Mouse (Mus musculus) lung, postnatal 0 days (tissue): ENCODE data around the gene Usp45. TPM values are rescaled to one million over a fixed set of nuclear protein-coding genes. Genes with fewer than 3 reads are reported as not detected.
A peak's percentile ranks its signal among the peaks of the same experiment; 100 is the strongest.

ENCODE experiments used
- ATAC-seq: fragments of 200-750 bp; cut with Nextera tagmentation; 2 replicates; pipeline ENCODE4 v1.8.0; 2017; ENCODE audit warnings: moderate library complexity
- DNase-seq: peaks from one replicate; pipeline ENCODE4 v3.0.0-alpha.2; 2016; ENCODE audit warnings: low spot score
- H3K27ac ChIP-seq: fragments of 300-500 bp; sonication (generic); 2 replicates; pipeline ENCODE4 v1.5.1; 2014; ENCODE audit warnings: antibody characterized with exemption, mild to moderate bottlenecking, low read length, mixed read lengths
- H3K27me3 ChIP-seq: fragments of 300-500 bp; sonication (generic); replicated peaks from 2 replicates; pipeline ENCODE4 v1.6.1; 2014; ENCODE audit warnings: low read length, mixed read lengths; ENCODE audit not compliant: insufficient read depth
- H3K36me3 ChIP-seq: fragments of 300-500 bp; sonication (generic); 2 replicates; pipeline ENCODE4 v1.6.1; 2014; ENCODE audit warnings: low read length, mixed read lengths; ENCODE audit not compliant: insufficient read depth
- H3K4me1 ChIP-seq: fragments of 300-500 bp; sonication (generic); 2 replicates; pipeline ENCODE4 v1.6.1; 2014; ENCODE audit warnings: antibody characterized with exemption, low read depth, low read length, mixed read lengths; ENCODE audit not compliant: insufficient read depth
- H3K4me2 ChIP-seq: fragments of 300-500 bp; sonication (generic); replicated peaks from 2 replicates; pipeline ENCODE4 v1.6.1; 2014; ENCODE audit warnings: low read depth, mild to moderate bottlenecking, low read length, moderate library complexity, mixed read lengths
- H3K4me3 ChIP-seq: fragments of 300-500 bp; sonication (generic); 2 replicates; pipeline ENCODE4 v1.5.1; 2014; ENCODE audit warnings: low read depth, low read length
- H3K9ac ChIP-seq: fragments of 300-500 bp; sonication (generic); replicated peaks from 2 replicates; pipeline ENCODE4 v1.6.1; 2014; ENCODE audit warnings: low read depth, mild to moderate bottlenecking
- H3K9me3 ChIP-seq: fragments of 300-500 bp; sonication (generic); 2 replicates; pipeline ENCODE4 v1.6.1; 2016; ENCODE audit warnings: low read length, mixed read lengths
- CTCF ChIP-seq: IDR thresholded peaks from 2 replicates; pipeline ENCODE4 v1.5.1; 2016; ENCODE audit warnings: antibody characterized with exemption, mild to moderate bottlenecking
- EP300 ChIP-seq: IDR thresholded peaks from 2 replicates; pipeline ENCODE4 v1.6.1; 2016; ENCODE audit warnings: antibody characterized with exemption, mild to moderate bottlenecking, control low read depth
- WGBS: fragments of 180-500 bp; shearing (Covaris S2); extraction: QIAGEN DNeasy Blood & Tissue Kit; methylation state at CpG from one replicate; pipeline ENCODE4 v1.1.7; 2014; 5-methylcytosine and 5-hydroxymethylcytosine counted together
- polyA plus RNA-seq: library from polyadenylated mRNA; unstranded; fragments of >200 nt; fragmentation: Nextera tagmentation; extraction: Ambion mirVana; gene quantifications from 2 replicates; pipeline ENCODE4 v1.2.1, GENCODE M21; 2015

Usp45 gene
- polyA plus RNA-seq, 1 experiment from 2014 or later = 3.1 TPM

- H3K4me1 ChIP-seq = no peaks in the 10 kb centered on the region
- H3K9ac ChIP-seq = no peak overlapping the region
- no peaks in the 10 kb centered on the region for H3K27me3 ChIP-seq
- 81% methylated on average over 1 of the region's 1 CpGs for WGBS
- no peaks in the 10 kb centered on the region for H3K36me3 ChIP-seq
- H3K4me3 ChIP-seq = no peak overlapping the region
- TF ChIP-seq CTCF = no peak
- no peak for TF ChIP-seq EP300
- DNase-seq (no peak), ATAC-seq (no peak)
- H3K27ac ChIP-seq = no peak overlapping the region
- H3K9me3 ChIP-seq = no peaks in the 10 kb centered on the region
- no peak overlapping the region for H3K4me2 ChIP-seq
Observed at GRCm38 (mm10) chr4:21771064-21771463, 4.1 kb downstream of the Usp45 start.

GRCm38 (mm10) chr4:21772306-21772705 lies 5.3 kb downstream of the Usp45 start:
- Histone ChIP-seq H3K4me2 (no peak overlapping the region), H3K9ac (no peak overlapping the region), H3K9me3 (no peaks in the 10 kb centered on the region), H3K4me1 (no peaks in the 10 kb centered on the region), H3K27ac (no peak overlapping the region), H3K36me3 (no peaks in the 10 kb centered on the region), H3K27me3 (no peaks in the 10 kb centered on the region), H3K4me3 (no peak overlapping the region)
- DNase-seq = no peak
- 96% methylated on average over 1 of the region's 1 CpGs for WGBS
- no peak for ATAC-seq
- TF ChIP-seq CTCF (no peak), EP300 (no peak)

- H3K36me3 ChIP-seq = peaks cover under 1% of the 10 kb centered on the region; the same call in 1 of the 2 replicates
- DNase-seq (peak; percentile 95), ATAC-seq (peak; percentile 99)
- H3K4me3 ChIP-seq = peak overlapping the region; percentile 89
- H3K9ac ChIP-seq = peak overlapping the region; percentile 90
- H3K9me3 ChIP-seq = no peaks in the 10 kb centered on the region
- no peaks in the 10 kb centered on the region for H3K27me3 ChIP-seq
- TF ChIP-seq EP300 (no peak), CTCF (no peak)
- H3K27ac ChIP-seq = 0 out of 2 replicates have a peak overlapping the region, but pooled peaks have one; percentile 47
- H3K4me1 ChIP-seq = no peaks in the 10 kb centered on the region
- under 1% methylated on average over 44 of the region's 46 CpGs for WGBS
- peak overlapping the region; percentile 89 for H3K4me2 ChIP-seq
Observed at GRCm38 (mm10) chr4:21776091-21776945, 9.4 kb downstream of the Usp45 start.

- Histone ChIP-seq H3K9me3 (no peaks in the 10 kb centered on the region), H3K9ac (peak overlapping the region; percentile 90), H3K27ac (no peak overlapping the region), H3K36me3 (peaks cover 5% of the 10 kb centered on the region; the same call in 1 of the 2 replicates), H3K4me3 (peak overlapping the region; percentile 89), H3K27me3 (no peaks in the 10 kb centered on the region), H3K4me2 (peak overlapping the region; percentile 89), H3K4me1 (no peaks in the 10 kb centered on the region)
- 5% methylated on average over 9 of the region's 9 CpGs for WGBS
- DNase-seq (no peak), ATAC-seq (no peak)
- TF ChIP-seq CTCF (no peak), EP300 (no peak)
Observed at GRCm38 (mm10) chr4:21776946-21777265, 9.9 kb downstream of the Usp45 start.

- Histone ChIP-seq H3K9ac (no peak overlapping the region), H3K4me3 (no peak overlapping the region), H3K4me2 (no peak overlapping the region), H3K36me3 (peaks cover 22% of the 10 kb centered on the region), H3K27ac (no peak overlapping the region), H3K27me3 (no peaks in the 10 kb centered on the region), H3K9me3 (no peaks in the 10 kb centered on the region), H3K4me1 (no peaks in the 10 kb centered on the region)
- TF ChIP-seq CTCF (no peak), EP300 (no peak)
- WGBS = 90% methylated on average over 12 of the region's 12 CpGs
- DNase-seq = no peak
- no peak for ATAC-seq
Observed at GRCm38 (mm10) chr4:21780816-21781726, 14.1 kb downstream of the Usp45 start.

GRCm38 (mm10) chr4:21786268-21786667 lies 19.3 kb downstream of the Usp45 start:
- Histone ChIP-seq H3K4me1 (no peaks in the 10 kb centered on the region), H3K27me3 (no peaks in the 10 kb centered on the region), H3K36me3 (peaks cover 30% of the 10 kb centered on the region), H3K4me2 (no peak overlapping the region), H3K4me3 (no peak overlapping the region), H3K9ac (no peak overlapping the region), H3K27ac (no peak overlapping the region), H3K9me3 (no peaks in the 10 kb centered on the region)
- no peak for DNase-seq
- no peak for ATAC-seq
- 97% methylated on average over 12 of the region's 12 CpGs for WGBS
- TF ChIP-seq CTCF (no peak), EP300 (no peak)
